Mouse (Mus musculus) midbrain, embryonic 10.5 days (tissue): ENCODE results near the gene Tkfc. TPM values are rescaled to one million over a fixed set of nuclear protein-coding genes. Genes with fewer than 3 reads are reported as not detected.
A peak's percentile ranks its signal among the peaks of the same experiment; 100 is the strongest.
"Not testable (repeated sequence)": the region's sequence is repeated elsewhere in the genome, so short reads cannot be mapped to it uniquely, and the experiment has no call there.

ENCODE experiments used
- DNase-seq: peaks from one replicate; pipeline ENCODE4 v3.0.0-alpha.2; 2017; ENCODE audit warnings: low spot score
- H3K27ac ChIP-seq: fragments of 300-500 bp; sonication (generic); replicated peaks from 2 replicates; pipeline ENCODE4 v1.5.1; 2016; ENCODE audit warnings: mild to moderate bottlenecking
- H3K27me3 ChIP-seq: fragments of 300-500 bp; sonication (generic); 2 replicates; pipeline ENCODE4 v1.6.1; 2016; ENCODE audit warnings: low read depth, mild to moderate bottlenecking; ENCODE audit not compliant: poor library complexity, severe bottlenecking
- H3K36me3 ChIP-seq: fragments of 300-500 bp; sonication (generic); 2 replicates; pipeline ENCODE4 v1.6.1; 2016; ENCODE audit warnings: mild to moderate bottlenecking, moderate library complexity
- H3K4me1 ChIP-seq: fragments of 300-500 bp; sonication (generic); 2 replicates; pipeline ENCODE4 v1.6.1; 2016
- H3K4me3 ChIP-seq: fragments of 300-500 bp; sonication (generic); 2 replicates; pipeline ENCODE4 v1.5.1; 2016; ENCODE audit warnings: mild to moderate bottlenecking, moderate library complexity
- H3K9me3 ChIP-seq: fragments of 300-500 bp; sonication (generic); replicated peaks from 2 replicates; pipeline ENCODE4 v1.6.1; 2016; ENCODE audit warnings: mild to moderate bottlenecking
- WGBS: fragments of 180-500 bp; shearing (Covaris S2); methylation state at CpG from one replicate; pipeline ENCODE4 v1.1.7; 2016; 5-methylcytosine and 5-hydroxymethylcytosine counted together
- polyA plus RNA-seq: library from polyadenylated mRNA; unstranded; fragments of >200 nt; fragmentation: Nextera tagmentation; extraction: Ambion mirVana; gene quantifications from 2 replicates; pipeline ENCODE4 v1.2.1, GENCODE M21; 2016

The Tkfc gene
- polyA plus RNA-seq, 1 experiment from 2014 or later, result 24.0 TPM

- Histone ChIP-seq H3K27me3 (no peaks in the 10 kb centered on the region), H3K27ac (no peak overlapping the region), H3K9me3 (no peaks in the 10 kb centered on the region), H3K36me3 (peaks cover 9% of the 10 kb centered on the region), H3K4me3 (no peak overlapping the region), H3K4me1 (peaks cover 21% of the 10 kb centered on the region)
- 87% methylated on average over 3 of the region's 3 CpGs for WGBS
- DNase-seq, result no peak
Measured at GRCm38 (mm10) chr19:10580761-10581160, 24.7 kb downstream of the Tkfc start.

GRCm38 (mm10) chr19:10580102-10580501 is 25.4 kb downstream of the Tkfc start:
- no peak for DNase-seq
- Histone ChIP-seq H3K27ac (no peak overlapping the region), H3K4me3 (no peak overlapping the region), H3K4me1 (peaks cover 23% of the 10 kb centered on the region), H3K27me3 (no peaks in the 10 kb centered on the region), H3K36me3 (peaks cover 10% of the 10 kb centered on the region), H3K9me3 (no peaks in the 10 kb centered on the region)
- 84% methylated on average over 3 of the region's 3 CpGs for WGBS

GRCm38 (mm10) chr19:10576690-10577561 is 28.5 kb downstream of the Tkfc start, which contains the start of the genes Cyb561a3 and Tmem138:
Cyb561a3 (plus strand) TSS chr19:10577172.
Tmem138 (minus strand) TSS chr19:10577362.
- H3K27ac ChIP-seq, result peak within 1 kb of the TSS; percentile 94
- H3K27me3 ChIP-seq, result no peaks in the 10 kb centered on the region
- no peaks in the 10 kb centered on the region for H3K9me3 ChIP-seq
- peaks cover 33% of the 10 kb centered on the region for H3K36me3 ChIP-seq
- WGBS, result under 1% methylated on average over 44 of the region's 44 CpGs
- peak; percentile 94 for DNase-seq
- H3K4me1 ChIP-seq, result peaks cover 23% of the 10 kb centered on the region
- peak within 1 kb of the TSS; percentile 79 for H3K4me3 ChIP-seq

- no peaks in the 10 kb centered on the region for H3K4me1 ChIP-seq
- no peaks in the 10 kb centered on the region for H3K27me3 ChIP-seq
- WGBS, result 94% methylated on average over 6 of the region's 6 CpGs
- DNase-seq, result no peak
- peaks cover 67% of the 10 kb centered on the region for H3K36me3 ChIP-seq
- H3K9me3 ChIP-seq, result no peaks in the 10 kb centered on the region
- H3K4me3 ChIP-seq, result no peak overlapping the region
- no peak overlapping the region for H3K27ac ChIP-seq
Measured at GRCm38 (mm10) chr19:10569627-10570026, 35.8 kb downstream of the Tkfc start.

- 88% methylated on average over 4 of the region's 4 CpGs for WGBS
- Histone ChIP-seq H3K36me3 (peaks cover 24% of the 10 kb centered on the region), H3K4me3 (no peak overlapping the region), H3K27me3 (no peaks in the 10 kb centered on the region), H3K4me1 (peaks cover 9% of the 10 kb centered on the region; the same call in 1 of the 2 replicates), H3K27ac (no peak overlapping the region), H3K9me3 (no peaks in the 10 kb centered on the region)
- no peak for DNase-seq
Measured at GRCm38 (mm10) chr19:10565217-10565616, 40.2 kb downstream of the Tkfc start.

GRCm38 (mm10) chr19:10564278-10564677 is 41.2 kb downstream of the Tkfc start:
- H3K4me1 ChIP-seq, result peaks cover 9% of the 10 kb centered on the region; the same call in 1 of the 2 replicates
- 83% methylated on average over 6 of the region's 6 CpGs for WGBS

GRCm38 (mm10) chr19:10562351-10562750 is 43.1 kb downstream of the Tkfc start:
- WGBS, result 65% methylated on average over 5 of the region's 5 CpGs
- no peak for DNase-seq
- H3K27ac ChIP-seq, result 0 out of 2 replicates have a peak overlapping the region, but pooled peaks have one; percentile 17
- peaks cover under 1% of the 10 kb centered on the region; the same call in 1 of the 2 replicates for H3K36me3 ChIP-seq
- H3K27me3 ChIP-seq, result no peaks in the 10 kb centered on the region
- no peaks in the 10 kb centered on the region for H3K9me3 ChIP-seq
- H3K4me3 ChIP-seq, result no peak overlapping the region
- H3K4me1 ChIP-seq, result peaks cover 9% of the 10 kb centered on the region; the same call in 1 of the 2 replicates

More at GRCm38 (mm10) chr19:10564278-10564677, 41.2 kb downstream of the Tkfc start:
- peaks cover 15% of the 10 kb centered on the region for H3K36me3 ChIP-seq
- no peaks in the 10 kb centered on the region for H3K27me3 ChIP-seq
- DNase-seq, result no peak
- no peaks in the 10 kb centered on the region for H3K9me3 ChIP-seq
- no peak overlapping the region for H3K27ac ChIP-seq
- H3K4me3 ChIP-seq, result no peak overlapping the region

GRCm38 (mm10) chr19:10561558-10562314 is 43.7 kb downstream of the Tkfc start:
- H3K27ac ChIP-seq, result no peak overlapping the region; the same call in 1 of the 2 replicates
- H3K9me3 ChIP-seq, result no peaks in the 10 kb centered on the region
- H3K36me3 ChIP-seq, result no peaks in the 10 kb centered on the region
- DNase-seq, result no peak
- 71% methylated on average over 6 of the region's 6 CpGs for WGBS
- no peak overlapping the region for H3K4me3 ChIP-seq
- no peaks in the 10 kb centered on the region for H3K27me3 ChIP-seq
- H3K4me1 ChIP-seq, result peaks cover 9% of the 10 kb centered on the region; the same call in 1 of the 2 replicates

- no peaks in the 10 kb centered on the region for H3K36me3 ChIP-seq
- no peak for DNase-seq
- WGBS, result 39% methylated on average over 5 of the region's 5 CpGs
- H3K4me1 ChIP-seq, result peaks cover 23% of the 10 kb centered on the region
- H3K27ac ChIP-seq, result no peak overlapping the region
- H3K4me3 ChIP-seq, result no peak overlapping the region
- no peaks in the 10 kb centered on the region for H3K9me3 ChIP-seq
- H3K27me3 ChIP-seq, result no peaks in the 10 kb centered on the region
Measured at GRCm38 (mm10) chr19:10560108-10560507, 45.3 kb downstream of the Tkfc start.

GRCm38 (mm10) chr19:10557837-10558375 is 47.5 kb downstream of the Tkfc start:
- peaks cover 31% of the 10 kb centered on the region for H3K4me1 ChIP-seq

GRCm38 (mm10) chr19:10557430-10557829 is 48.0 kb downstream of the Tkfc start:
- peaks cover 31% of the 10 kb centered on the region for H3K4me1 ChIP-seq
- no peaks in the 10 kb centered on the region for H3K27me3 ChIP-seq
- H3K4me3 ChIP-seq, result no peak overlapping the region
- H3K9me3 ChIP-seq, result no peaks in the 10 kb centered on the region
- DNase-seq, result no peak
- H3K36me3 ChIP-seq, result peaks cover 10% of the 10 kb centered on the region
- no peak overlapping the region for H3K27ac ChIP-seq
- 80% methylated on average over 2 of the region's 2 CpGs for WGBS

More at GRCm38 (mm10) chr19:10557837-10558375, 47.5 kb downstream of the Tkfc start:
- H3K27me3 ChIP-seq, H3K27ac ChIP-seq, DNase-seq, H3K9me3 ChIP-seq, H3K36me3 ChIP-seq, H3K4me3 ChIP-seq: not testable (repeated sequence)
- 74% methylated on average over 4 of the region's 4 CpGs for WGBS

- DNase-seq, result no peak
- WGBS, result 65% methylated on average over 2 of the region's 2 CpGs
- H3K36me3 ChIP-seq, result peaks cover 14% of the 10 kb centered on the region
- no peak overlapping the region for H3K27ac ChIP-seq
- H3K27me3 ChIP-seq, result no peaks in the 10 kb centered on the region
- no peak overlapping the region for H3K4me3 ChIP-seq
- H3K4me1 ChIP-seq, result peaks cover 27% of the 10 kb centered on the region
- H3K9me3 ChIP-seq, result no peaks in the 10 kb centered on the region
Measured at GRCm38 (mm10) chr19:10557001-10557400, 48.5 kb downstream of the Tkfc start.
